Mouse (Mus musculus) midbrain, embryonic 16.5 days (tissue): ENCODE measurements at regions not wholly inside any gene's neighbourhood (a gene's known extent, or its start where the extent isn't known, plus 50 kb on each side); places are given as distances from the start of the nearest gene placed in this dataset.

Experiments used
- ATAC-seq: fragments of 200-750 bp; cut with Nextera tagmentation; 2 replicates; pipeline ENCODE4 v1.8.0; 2017; ENCODE audit warnings: moderate TSS enrichment
- H3K27ac ChIP-seq: fragments of 300-500 bp; sonication (generic); 2 replicates; pipeline ENCODE4 v1.5.1; 2014; ENCODE audit warnings: mild to moderate bottlenecking, low read length, mixed read lengths
- H3K27me3 ChIP-seq: fragments of 300-500 bp; sonication (generic); 2 replicates; pipeline ENCODE4 v1.6.1; 2014; ENCODE audit warnings: low read depth, low read length, mixed read lengths; ENCODE audit not compliant: control insufficient read depth, insufficient read depth
- H3K36me3 ChIP-seq: fragments of 300-500 bp; sonication (generic); 2 replicates; pipeline ENCODE4 v1.6.1; 2014; ENCODE audit warnings: mild to moderate bottlenecking, low read length, moderate library complexity, mixed read lengths; ENCODE audit not compliant: control insufficient read depth, insufficient read depth
- H3K4me1 ChIP-seq: fragments of 300-500 bp; sonication (generic); 2 replicates; pipeline ENCODE4 v1.6.1; 2014; ENCODE audit warnings: mild to moderate bottlenecking, low read length, mixed read lengths; ENCODE audit not compliant: control insufficient read depth, insufficient read depth
- H3K4me2 ChIP-seq: fragments of 300-500 bp; sonication (generic); 2 replicates; pipeline ENCODE4 v1.6.1; 2014; ENCODE audit warnings: mild to moderate bottlenecking, low read length, mixed read lengths
- H3K4me3 ChIP-seq: fragments of 300-500 bp; sonication (generic); 2 replicates; pipeline ENCODE4 v1.5.1; 2014; ENCODE audit warnings: low read depth, mild to moderate bottlenecking, low read length, moderate library complexity, mixed read lengths
- H3K9ac ChIP-seq: fragments of 300-500 bp; sonication (generic); 2 replicates; pipeline ENCODE4 v1.6.1; 2014; ENCODE audit warnings: low read depth, low read length, mixed read lengths
- H3K9me3 ChIP-seq: fragments of 300-500 bp; sonication (generic); replicated peaks from 2 replicates; pipeline ENCODE4 v1.6.1; 2014; ENCODE audit warnings: mild to moderate bottlenecking, low read length, mixed read lengths; ENCODE audit not compliant: control insufficient read depth, poor library complexity, severe bottlenecking
- WGBS: fragments of 180-500 bp; shearing (Covaris S2); extraction: QIAGEN DNeasy Blood & Tissue Kit; methylation state at CpG from one replicate; pipeline ENCODE4 v1.1.7; 2014; 5-methylcytosine and 5-hydroxymethylcytosine counted together

DNA sequence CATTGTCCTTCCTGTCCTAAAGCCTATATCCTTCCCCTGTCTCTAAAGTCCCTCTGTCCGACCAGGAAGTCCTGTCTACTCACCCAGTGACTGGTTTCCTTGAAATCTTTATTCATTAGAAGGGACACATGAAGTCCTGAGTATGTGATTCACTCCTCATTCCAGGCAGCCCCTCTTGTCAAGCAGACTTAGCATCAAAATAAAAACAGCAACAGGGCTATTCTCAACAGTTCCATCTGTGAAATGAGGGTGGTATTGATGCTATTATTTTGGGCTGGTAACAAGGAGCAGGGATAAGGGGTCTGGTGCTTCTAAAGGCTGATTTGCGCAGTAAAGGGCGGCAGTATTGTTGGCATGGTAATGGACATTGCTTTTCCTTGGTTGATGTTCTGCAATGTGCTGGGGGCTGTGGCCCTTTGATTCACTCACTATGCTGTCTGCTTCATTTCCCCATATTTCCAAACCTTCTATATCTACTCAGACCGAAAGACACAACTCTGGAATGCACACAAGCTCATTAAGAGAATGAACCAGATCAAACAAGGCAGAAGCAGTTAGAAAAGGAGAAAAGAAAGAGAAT is 2955.6 kb upstream of the Lrrc6 start:
- no peak for ATAC-seq
- Histone ChIP-seq H3K4me3 (no peak overlapping the region), H3K9ac (no peak overlapping the region), H3K36me3 (no peaks in the 10 kb centered on the region), H3K4me2 (no peak overlapping the region), H3K4me1 (no peaks in the 10 kb centered on the region), H3K27me3 (no peaks in the 10 kb centered on the region), H3K27ac (no peak overlapping the region), H3K9me3 (no peaks in the 10 kb centered on the region)
- WGBS, result 51% methylated on average over 4 of the region's 4 CpGs

GRCm38 (mm10) chr15:69441008-69441407 is 2940.3 kb upstream of the Lrrc6 start:
- Histone ChIP-seq H3K4me3 (no peak overlapping the region), H3K4me1 (no peaks in the 10 kb centered on the region), H3K4me2 (no peak overlapping the region), H3K9ac (no peak overlapping the region), H3K27me3 (no peaks in the 10 kb centered on the region), H3K36me3 (no peaks in the 10 kb centered on the region), H3K9me3 (no peaks in the 10 kb centered on the region), H3K27ac (no peak overlapping the region)
- ATAC-seq, result no peak
- 92% methylated on average over 3 of the region's 3 CpGs for WGBS

DNA sequence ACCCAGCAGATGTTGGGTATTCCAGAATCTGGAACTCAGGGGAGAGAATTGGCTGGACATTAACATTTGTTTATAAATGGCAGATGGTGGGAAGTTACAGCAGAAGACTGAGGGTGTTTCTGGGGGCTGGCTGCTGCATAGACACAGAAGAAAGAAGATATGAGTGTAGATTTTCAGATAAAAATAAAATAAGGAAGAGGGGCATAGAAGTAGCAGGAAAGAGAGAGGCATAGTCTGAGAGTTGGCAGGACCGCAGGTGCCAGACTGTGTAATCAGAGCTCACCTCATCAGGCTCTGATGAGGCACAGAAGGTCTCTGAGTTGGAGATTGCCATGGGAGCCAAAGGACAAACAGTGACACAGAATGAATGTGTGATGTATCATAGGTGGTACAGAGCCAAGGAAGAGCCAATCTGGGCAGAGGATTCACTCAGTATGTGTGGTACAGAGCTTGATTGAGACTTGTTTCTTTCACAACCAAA is 2912.9 kb upstream of the Lrrc6 start:
- no peaks in the 10 kb centered on the region for H3K36me3 ChIP-seq
- no peak overlapping the region for H3K4me2 ChIP-seq
- no peak for ATAC-seq
- no peaks in the 10 kb centered on the region for H3K9me3 ChIP-seq
- H3K9ac ChIP-seq, result no peak overlapping the region
- no peaks in the 10 kb centered on the region for H3K27me3 ChIP-seq
- no peak overlapping the region for H3K4me3 ChIP-seq
- H3K4me1 ChIP-seq, result no peaks in the 10 kb centered on the region
- 96% methylated on average over 1 of the region's 1 CpGs for WGBS
- no peak overlapping the region for H3K27ac ChIP-seq

GRCm38 (mm10) chr15:69389575-69389974 is 2888.9 kb upstream of the Lrrc6 start:
- no peak for ATAC-seq
- H3K9ac ChIP-seq, result no peak overlapping the region
- 86% methylated on average over 4 of the region's 4 CpGs for WGBS
- no peaks in the 10 kb centered on the region for H3K4me1 ChIP-seq
- H3K27me3 ChIP-seq, result no peaks in the 10 kb centered on the region
- H3K4me2 ChIP-seq, result no peak overlapping the region
- no peak overlapping the region for H3K4me3 ChIP-seq
- no peaks in the 10 kb centered on the region for H3K36me3 ChIP-seq
- H3K27ac ChIP-seq, result no peak overlapping the region
- no peaks in the 10 kb centered on the region for H3K9me3 ChIP-seq

DNA sequence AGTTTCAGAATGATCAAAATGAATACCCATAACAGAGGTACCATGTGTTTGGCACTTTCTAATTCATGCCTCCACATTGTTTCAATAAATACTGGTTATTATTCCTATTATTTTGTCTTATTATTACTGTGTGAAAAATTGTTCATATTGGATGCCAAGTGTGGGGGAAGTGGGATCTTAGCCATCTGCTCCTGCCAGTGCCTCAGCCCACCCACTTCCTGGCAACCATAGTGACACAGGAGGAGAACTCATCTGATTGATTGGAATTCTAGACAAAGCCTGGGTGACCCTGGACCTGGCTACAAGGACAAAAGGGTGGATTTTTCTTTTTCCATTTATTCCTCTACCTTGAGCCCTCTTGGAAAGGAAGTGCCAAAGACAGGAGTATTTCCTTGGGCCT is 2886.8 kb upstream of the Lrrc6 start:
- no peaks in the 10 kb centered on the region for H3K9me3 ChIP-seq
- no peaks in the 10 kb centered on the region for H3K27me3 ChIP-seq
- no peak for ATAC-seq
- no peak overlapping the region for H3K27ac ChIP-seq
- no peaks in the 10 kb centered on the region for H3K36me3 ChIP-seq
- no peak overlapping the region for H3K4me2 ChIP-seq
- no peak overlapping the region for H3K9ac ChIP-seq
- no peak overlapping the region for H3K4me3 ChIP-seq
- no peaks in the 10 kb centered on the region for H3K4me1 ChIP-seq

- no peak for ATAC-seq
- H3K4me1 ChIP-seq, result no peaks in the 10 kb centered on the region
- no peaks in the 10 kb centered on the region for H3K27me3 ChIP-seq
These were observed 2864.7 kb upstream of the Lrrc6 start for GRCm38 (mm10) chr15:69365440-69365839.

DNA sequence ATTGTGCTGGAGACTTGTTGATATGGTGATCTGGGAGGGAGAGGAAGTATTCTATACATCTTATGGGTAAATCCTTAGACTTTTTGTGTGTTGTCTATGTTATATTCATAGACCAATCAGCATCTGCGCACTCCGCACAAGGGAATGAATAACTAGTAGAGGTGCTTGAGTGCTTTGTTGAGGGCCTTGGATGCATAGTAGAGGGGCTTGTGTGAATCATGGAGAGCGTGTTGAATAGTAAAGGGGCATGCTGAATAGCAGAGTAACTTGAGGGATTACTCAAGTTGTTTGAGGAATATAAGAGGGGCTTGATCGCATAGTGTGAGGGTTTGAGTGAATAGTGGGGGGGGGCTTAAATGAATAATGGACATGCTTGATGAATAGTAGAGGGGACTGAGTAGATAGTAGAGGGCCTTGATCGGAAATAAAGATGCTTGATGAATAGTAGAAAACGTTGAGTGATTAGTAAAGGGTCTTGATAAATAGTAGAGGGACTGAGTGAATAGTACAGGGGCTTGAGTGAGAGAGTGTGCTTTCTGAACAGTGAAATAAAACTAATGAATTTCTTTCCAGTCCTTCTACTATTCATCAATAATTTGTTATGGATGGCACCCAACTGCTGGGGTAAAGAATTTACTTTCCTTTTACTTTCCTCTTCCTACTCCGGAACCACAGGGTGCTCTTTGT is 2849.5 kb upstream of the Lrrc6 start:
- ATAC-seq, result no peak
- Histone ChIP-seq H3K27ac (no peak overlapping the region), H3K9me3 (no peaks in the 10 kb centered on the region), H3K9ac (no peak overlapping the region), H3K36me3 (no peaks in the 10 kb centered on the region), H3K27me3 (no peaks in the 10 kb centered on the region), H3K4me3 (no peak overlapping the region), H3K4me2 (no peak overlapping the region), H3K4me1 (no peaks in the 10 kb centered on the region)
- 60% methylated on average over 7 of the region's 7 CpGs for WGBS

More at GRCm38 (mm10) chr15:69365440-69365839, 2864.7 kb upstream of the Lrrc6 start:
- Histone ChIP-seq H3K4me2 (no peak overlapping the region), H3K4me3 (no peak overlapping the region), H3K9me3 (no peaks in the 10 kb centered on the region), H3K27ac (no peak overlapping the region), H3K36me3 (no peaks in the 10 kb centered on the region), H3K9ac (no peak overlapping the region)

GRCm38 (mm10) chr15:69346065-69346464 is 2845.4 kb upstream of the Lrrc6 start:
- no peak overlapping the region for H3K4me3 ChIP-seq
- no peak overlapping the region for H3K9ac ChIP-seq
- ATAC-seq, result no peak
- H3K4me1 ChIP-seq, result no peaks in the 10 kb centered on the region
- no peaks in the 10 kb centered on the region for H3K9me3 ChIP-seq
- 85% methylated on average over 1 of the region's 1 CpGs for WGBS
- no peaks in the 10 kb centered on the region for H3K36me3 ChIP-seq
- H3K4me2 ChIP-seq, result no peak overlapping the region
- H3K27me3 ChIP-seq, result no peaks in the 10 kb centered on the region
- H3K27ac ChIP-seq, result no peak overlapping the region

GRCm38 (mm10) chr15:69342759-69343158 is 2842.0 kb upstream of the Lrrc6 start:
- Histone ChIP-seq H3K9ac (no peak overlapping the region), H3K4me3 (no peak overlapping the region), H3K9me3 (no peaks in the 10 kb centered on the region), H3K36me3 (no peaks in the 10 kb centered on the region), H3K4me1 (no peaks in the 10 kb centered on the region), H3K27ac (no peak overlapping the region), H3K27me3 (no peaks in the 10 kb centered on the region), H3K4me2 (no peak overlapping the region)
- 55% methylated on average over 2 of the region's 2 CpGs for WGBS
- ATAC-seq, result no peak
